Mouse (Mus musculus): ENCODE results near the gene Plcb4. TPM values are rescaled to one million over a fixed set of nuclear protein-coding genes. Genes with fewer than 3 reads are reported as not detected.

The Plcb4 gene
- polyA plus RNA-seq, 1 experiment from 2014 or later, result 24.1 TPM

- no peak overlapping the region for H3K4me3 ChIP-seq (ENCODE audit: low read depth, low read length)
- H3K9ac ChIP-seq (ENCODE audit: low read length), result no peak overlapping the region
- no peaks in the 10 kb centered on the region for H3K27me3 ChIP-seq (ENCODE audit: control insufficient read depth, insufficient read depth, low read length)
- H3K27ac ChIP-seq (ENCODE audit: low read depth, low read length), result no peak overlapping the region
- no peak overlapping the region for H3K4me2 ChIP-seq (ENCODE audit: low read depth, low read length, severe bottlenecking)
- no peak for DNase-seq (ENCODE audit: low spot score)
- H3K9me3 ChIP-seq (ENCODE audit: control insufficient read depth, low read length), result no peaks in the 10 kb centered on the region
- 95% methylated on average over 7 of the region's 7 CpGs for WGBS
- no peaks in the 10 kb centered on the region; the same call in 1 of the 2 replicates for H3K36me3 ChIP-seq (ENCODE audit: control insufficient read depth, insufficient read depth, low read length)
- no peaks in the 10 kb centered on the region for H3K4me1 ChIP-seq (replicated peaks; ENCODE audit: control insufficient read depth, insufficient read depth, low read length)
- no peak for ATAC-seq (replicated peaks; ENCODE audit: low FRiP score)
Measured at GRCm38 (mm10) chr2:135998886-135999285, 340.1 kb downstream of the Plcb4 start.

- Histone ChIP-seq H3K36me3 (ENCODE audit: control insufficient read depth, insufficient read depth, low read length) (no peaks in the 10 kb centered on the region; the same call in 1 of the 2 replicates), H3K4me2 (ENCODE audit: low read depth, low read length, severe bottlenecking) (no peak overlapping the region), H3K4me3 (ENCODE audit: low read depth, low read length) (no peak overlapping the region), H3K4me1 (replicated peaks; ENCODE audit: control insufficient read depth, insufficient read depth, low read length) (no peaks in the 10 kb centered on the region), H3K27me3 (ENCODE audit: control insufficient read depth, insufficient read depth, low read length) (no peaks in the 10 kb centered on the region), H3K27ac (ENCODE audit: low read depth, low read length) (no peak overlapping the region), H3K9me3 (ENCODE audit: control insufficient read depth, low read length) (no peaks in the 10 kb centered on the region), H3K9ac (ENCODE audit: low read length) (no peak overlapping the region)
- ATAC-seq (replicated peaks; ENCODE audit: low FRiP score), result no peak
- WGBS, result 86% methylated on average over 1 of the region's 1 CpGs
- DNase-seq (ENCODE audit: low spot score), result no peak
Measured at GRCm38 (mm10) chr2:135999361-135999760, 340.6 kb downstream of the Plcb4 start.

- no peak for ATAC-seq (replicated peaks; ENCODE audit: low FRiP score)
- WGBS, result 78% methylated on average over 5 of the region's 5 CpGs
- no peak overlapping the region for H3K27ac ChIP-seq (ENCODE audit: low read depth, low read length)
- H3K36me3 ChIP-seq (ENCODE audit: control insufficient read depth, insufficient read depth, low read length), result no peaks in the 10 kb centered on the region; the same call in 1 of the 2 replicates
- no peaks in the 10 kb centered on the region for H3K4me1 ChIP-seq (replicated peaks; ENCODE audit: control insufficient read depth, insufficient read depth, low read length)
- no peak overlapping the region for H3K4me2 ChIP-seq (ENCODE audit: low read depth, low read length, severe bottlenecking)
- no peaks in the 10 kb centered on the region for H3K9me3 ChIP-seq (ENCODE audit: control insufficient read depth, low read length)
- H3K27me3 ChIP-seq (ENCODE audit: control insufficient read depth, insufficient read depth, low read length), result no peaks in the 10 kb centered on the region
- DNase-seq (ENCODE audit: low spot score), result no peak
- H3K9ac ChIP-seq (ENCODE audit: low read length), result no peak overlapping the region
- H3K4me3 ChIP-seq (ENCODE audit: low read depth, low read length), result no peak overlapping the region
Measured at GRCm38 (mm10) chr2:136000933-136001332, 342.1 kb downstream of the Plcb4 start.

- H3K27ac ChIP-seq (ENCODE audit: low read depth, low read length), result no peak overlapping the region
- 60% methylated on average over 7 of the region's 7 CpGs for WGBS
- no peaks in the 10 kb centered on the region for H3K9me3 ChIP-seq (ENCODE audit: control insufficient read depth, low read length)
- 0 out of 2 replicates have a peak, but pooled peaks have one; percentile 29 for ATAC-seq (replicated peaks; ENCODE audit: low FRiP score)
- no peak for DNase-seq (ENCODE audit: low spot score)
- no peak overlapping the region for H3K4me2 ChIP-seq (ENCODE audit: low read depth, low read length, severe bottlenecking)
- no peaks in the 10 kb centered on the region for H3K4me1 ChIP-seq (replicated peaks; ENCODE audit: control insufficient read depth, insufficient read depth, low read length)
- no peak overlapping the region for H3K9ac ChIP-seq (ENCODE audit: low read length)
- no peak overlapping the region for H3K4me3 ChIP-seq (ENCODE audit: low read depth, low read length)
- H3K36me3 ChIP-seq (ENCODE audit: control insufficient read depth, insufficient read depth, low read length), result no peaks in the 10 kb centered on the region; the same call in 1 of the 2 replicates
- no peaks in the 10 kb centered on the region for H3K27me3 ChIP-seq (ENCODE audit: control insufficient read depth, insufficient read depth, low read length)
Measured at GRCm38 (mm10) chr2:136002118-136002517, 343.3 kb downstream of the Plcb4 start.

- no peak for ATAC-seq (replicated peaks; ENCODE audit: low FRiP score)
Measured at GRCm38 (mm10) chr2:136003836-136004235, 345.0 kb downstream of the Plcb4 start.

GRCm38 (mm10) chr2:136006280-136006679, 347.5 kb downstream of the Plcb4 start:
- Histone ChIP-seq H3K4me2 (ENCODE audit: low read depth, low read length, severe bottlenecking) (no peak overlapping the region), H3K4me3 (ENCODE audit: low read depth, low read length) (no peak overlapping the region), H3K27me3 (ENCODE audit: control insufficient read depth, insufficient read depth, low read length) (no peaks in the 10 kb centered on the region), H3K9ac (ENCODE audit: low read length) (no peak overlapping the region), H3K27ac (ENCODE audit: low read depth, low read length) (no peak overlapping the region), H3K36me3 (ENCODE audit: control insufficient read depth, insufficient read depth, low read length) (no peaks in the 10 kb centered on the region; the same call in 1 of the 2 replicates), H3K9me3 (ENCODE audit: control insufficient read depth, low read length) (no peaks in the 10 kb centered on the region), H3K4me1 (replicated peaks; ENCODE audit: control insufficient read depth, insufficient read depth, low read length) (no peaks in the 10 kb centered on the region)
- ATAC-seq (replicated peaks; ENCODE audit: low FRiP score) (no peak), DNase-seq (ENCODE audit: low spot score) (no peak)
- WGBS, result 95% methylated on average over 5 of the region's 5 CpGs

More at GRCm38 (mm10) chr2:136003836-136004235, 345.0 kb downstream of the Plcb4 start:
- WGBS, result 91% methylated on average over 1 of the region's 1 CpGs
- H3K36me3 ChIP-seq (ENCODE audit: control insufficient read depth, insufficient read depth, low read length), result no peaks in the 10 kb centered on the region; the same call in 1 of the 2 replicates
- no peak overlapping the region for H3K4me3 ChIP-seq (ENCODE audit: low read depth, low read length)
- no peak overlapping the region for H3K9ac ChIP-seq (ENCODE audit: low read length)
- no peaks in the 10 kb centered on the region for H3K4me1 ChIP-seq (replicated peaks; ENCODE audit: control insufficient read depth, insufficient read depth, low read length)
- no peak overlapping the region for H3K27ac ChIP-seq (ENCODE audit: low read depth, low read length)
- DNase-seq (ENCODE audit: low spot score), result no peak
- no peaks in the 10 kb centered on the region for H3K9me3 ChIP-seq (ENCODE audit: control insufficient read depth, low read length)
- H3K4me2 ChIP-seq (ENCODE audit: low read depth, low read length, severe bottlenecking), result no peak overlapping the region
- no peaks in the 10 kb centered on the region for H3K27me3 ChIP-seq (ENCODE audit: control insufficient read depth, insufficient read depth, low read length)

GRCm38 (mm10) chr2:136012759-136013158, 353.9 kb downstream of the Plcb4 start:
- ATAC-seq (replicated peaks; ENCODE audit: low FRiP score) (no peak), DNase-seq (ENCODE audit: low spot score) (no peak)
- Histone ChIP-seq H3K4me1 (replicated peaks; ENCODE audit: control insufficient read depth, insufficient read depth, low read length) (no peaks in the 10 kb centered on the region), H3K4me2 (ENCODE audit: low read depth, low read length, severe bottlenecking) (no peak overlapping the region), H3K36me3 (ENCODE audit: control insufficient read depth, insufficient read depth, low read length) (no peaks in the 10 kb centered on the region), H3K27ac (ENCODE audit: low read depth, low read length) (no peak overlapping the region), H3K9ac (ENCODE audit: low read length) (no peak overlapping the region), H3K27me3 (ENCODE audit: control insufficient read depth, insufficient read depth, low read length) (no peaks in the 10 kb centered on the region), H3K9me3 (ENCODE audit: control insufficient read depth, low read length) (no peaks in the 10 kb centered on the region), H3K4me3 (ENCODE audit: low read depth, low read length) (no peak overlapping the region)
- 92% methylated on average over 9 of the region's 9 CpGs for whole genome bisulfite sequencing

- Histone ChIP-seq H3K36me3 (ENCODE audit: control insufficient read depth, insufficient read depth, low read length) (no peaks in the 10 kb centered on the region), H3K9ac (ENCODE audit: low read length) (no peak overlapping the region), H3K4me1 (replicated peaks; ENCODE audit: control insufficient read depth, insufficient read depth, low read length) (peaks cover 8% of the 10 kb centered on the region; the same call in 1 of the 2 replicates), H3K4me3 (ENCODE audit: low read depth, low read length) (no peak overlapping the region), H3K27me3 (ENCODE audit: control insufficient read depth, insufficient read depth, low read length) (peaks cover 2% of the 10 kb centered on the region; the same call in 1 of the 2 replicates), H3K9me3 (ENCODE audit: control insufficient read depth, low read length) (no peaks in the 10 kb centered on the region), H3K27ac (ENCODE audit: low read depth, low read length) (no peak overlapping the region), H3K4me2 (ENCODE audit: low read depth, low read length, severe bottlenecking) (no peak overlapping the region)
- DNase-seq (ENCODE audit: low spot score) (no peak), ATAC-seq (replicated peaks; ENCODE audit: low FRiP score) (no peak)
- 88% methylated on average over 4 of the region's 4 CpGs for WGBS
Measured at GRCm38 (mm10) chr2:136048464-136048863, 389.7 kb downstream of the Plcb4 start.

Data from forebrain, embryonic 11.5 days (tissue).